Mouse (Mus musculus) midbrain, embryonic 14.5 days (tissue): ENCODE results near the gene 1190005I06Rik. TPM values are rescaled to one million over a fixed set of nuclear protein-coding genes. Genes with fewer than 3 reads are reported as not detected.

Experiments
- ATAC-seq: fragments of 200-750 bp; cut with Nextera tagmentation; 2 replicates; pipeline ENCODE4 v1.8.0; 2017; ENCODE audit warnings: moderate number of reproducible peaks, moderate library complexity; ENCODE audit not compliant: low FRiP score, low TSS enrichment
- DNase-seq: peaks from one replicate; pipeline ENCODE4 v3.0.0-alpha.2; 2015
- H3K27ac ChIP-seq: fragments of 300-500 bp; sonication (generic); replicated peaks from 2 replicates; pipeline ENCODE4 v1.5.1; 2014; ENCODE audit warnings: mild to moderate bottlenecking, low read depth, low read length, moderate library complexity
- H3K27me3 ChIP-seq: fragments of 300-500 bp; sonication (generic); 2 replicates; pipeline ENCODE4 v1.6.1; 2014; ENCODE audit warnings: low read length, control low read depth, mixed read lengths; ENCODE audit not compliant: control insufficient read depth, insufficient read depth
- H3K36me3 ChIP-seq: fragments of 300-500 bp; sonication (generic); 2 replicates; pipeline ENCODE4 v1.6.1; 2014; ENCODE audit warnings: low read length, control low read depth; ENCODE audit not compliant: control insufficient read depth, insufficient read depth
- H3K4me1 ChIP-seq: fragments of 300-500 bp; sonication (generic); 2 replicates; pipeline ENCODE4 v1.6.1; 2014; ENCODE audit warnings: mild to moderate bottlenecking, antibody characterized with exemption, low read length, control low read depth; ENCODE audit not compliant: control insufficient read depth, insufficient read depth
- H3K4me2 ChIP-seq: fragments of 300-500 bp; sonication (generic); 2 replicates; pipeline ENCODE4 v1.6.1; 2014; ENCODE audit warnings: mild to moderate bottlenecking, low read length, moderate library complexity
- H3K4me3 ChIP-seq: fragments of 300-500 bp; sonication (generic); replicated peaks from 2 replicates; pipeline ENCODE4 v1.5.1; 2014; ENCODE audit warnings: low read depth, low read length
- H3K9ac ChIP-seq: fragments of 300-500 bp; sonication (generic); replicated peaks from 2 replicates; pipeline ENCODE4 v1.6.1; 2014; ENCODE audit warnings: mild to moderate bottlenecking, low read length, moderate library complexity
- H3K9me3 ChIP-seq: fragments of 300-500 bp; sonication (generic); 2 replicates; pipeline ENCODE4 v1.6.1; 2016; ENCODE audit warnings: low read length, control low read depth, mixed read lengths; ENCODE audit not compliant: control insufficient read depth
- WGBS: fragments of 180-500 bp; shearing (Covaris S2); extraction: QIAGEN DNeasy Blood & Tissue Kit; methylation state at CpG from one replicate; pipeline ENCODE4 v1.1.7; 2014; 5-methylcytosine and 5-hydroxymethylcytosine counted together
- polyA plus RNA-seq: library from polyadenylated mRNA; unstranded; fragments of >200 nt; fragmentation: Nextera tagmentation; extraction: Ambion mirVana; gene quantifications from 2 replicates; pipeline ENCODE4 v1.2.1, GENCODE M21; 2014

Gene 1190005I06Rik
- 11.8 and 12.8 TPM in 2 replicates for polyA plus RNA-seq

DNA sequence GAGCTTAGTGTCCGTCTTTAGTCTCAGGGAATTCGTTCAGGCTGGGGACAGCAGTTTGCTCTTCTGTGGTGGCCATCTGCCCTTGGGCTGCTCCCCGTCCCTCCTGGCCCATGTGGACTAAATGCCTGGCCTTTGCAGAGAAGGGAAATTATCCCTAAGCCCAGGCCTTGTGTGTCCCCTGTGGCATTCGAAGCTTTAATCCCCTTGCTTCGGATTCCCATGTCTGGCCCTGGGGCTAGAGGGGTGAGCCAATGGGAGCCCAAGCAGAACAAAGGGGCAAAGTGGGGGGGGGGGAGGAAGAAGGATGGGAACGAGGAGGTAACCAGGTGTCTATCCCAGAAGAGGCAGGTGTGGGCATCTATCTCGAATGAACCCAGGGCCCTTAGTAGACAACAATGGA lies at the start of gene 1190005I06Rik:
1190005I06Rik (minus strand) TSS at position 101 of the 400 bp plus-strand sequence.
- Histone ChIP-seq H3K9ac (no peak within 1 kb of the TSS), H3K9me3 (no peaks in the 10 kb centered on the region), H3K36me3 (no peaks in the 10 kb centered on the region; the same call in 1 of the 2 replicates), H3K4me3 (no peak within 1 kb of the TSS), H3K4me2 (no peak within 1 kb of the TSS), H3K27ac (no peak within 1 kb of the TSS), H3K4me1 (no peaks in the 10 kb centered on the region), H3K27me3 (no peaks in the 10 kb centered on the region)
- ATAC-seq (no peak), DNase-seq (no peak)
- WGBS, result 34% methylated on average over 7 of the region's 7 CpGs

DNA sequence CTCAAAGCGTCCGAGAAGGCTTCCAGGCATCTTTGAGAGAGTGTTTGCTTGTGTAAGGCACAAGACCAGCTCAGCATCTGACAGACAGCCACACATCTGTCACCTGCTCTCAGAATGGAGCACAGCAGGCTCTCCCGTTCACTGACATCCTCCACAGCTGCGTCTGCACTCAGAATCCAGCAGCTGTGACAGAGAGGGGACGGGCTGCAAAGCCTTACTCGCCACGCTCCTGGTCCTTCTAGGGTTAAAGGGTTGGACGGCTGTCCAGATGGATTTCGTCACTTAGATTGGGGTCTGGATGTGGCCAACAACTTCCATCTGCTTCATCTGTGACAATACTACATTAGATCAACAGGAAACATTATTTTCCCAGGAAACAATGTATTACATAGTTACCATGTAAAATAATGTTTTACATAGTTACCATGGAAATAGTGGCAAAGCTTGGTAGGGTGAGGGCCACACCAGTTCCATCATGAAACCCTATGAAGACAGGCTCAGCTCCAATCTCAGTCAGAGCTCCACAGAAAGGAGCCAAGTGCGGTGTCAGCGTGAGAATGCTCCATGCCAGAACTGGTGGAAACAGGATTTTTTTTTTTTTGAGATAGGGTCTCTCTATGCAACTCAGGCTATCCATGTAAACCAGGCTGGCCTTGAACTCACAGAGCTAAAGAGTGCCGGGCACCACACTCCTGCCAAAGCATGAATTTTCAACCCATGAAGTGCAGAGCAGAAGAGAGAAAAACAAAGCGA lies 49.1 kb upstream of the 1190005I06Rik start:
- Histone ChIP-seq H3K4me1 (no peaks in the 10 kb centered on the region), H3K4me3 (no peak overlapping the region), H3K36me3 (no peaks in the 10 kb centered on the region), H3K27me3 (no peaks in the 10 kb centered on the region), H3K9me3 (no peaks in the 10 kb centered on the region), H3K4me2 (no peak overlapping the region), H3K9ac (no peak overlapping the region), H3K27ac (no peak overlapping the region)
- 50% methylated on average over 13 of the region's 13 CpGs for WGBS
- DNase-seq (no peak), ATAC-seq (no peak)

DNA sequence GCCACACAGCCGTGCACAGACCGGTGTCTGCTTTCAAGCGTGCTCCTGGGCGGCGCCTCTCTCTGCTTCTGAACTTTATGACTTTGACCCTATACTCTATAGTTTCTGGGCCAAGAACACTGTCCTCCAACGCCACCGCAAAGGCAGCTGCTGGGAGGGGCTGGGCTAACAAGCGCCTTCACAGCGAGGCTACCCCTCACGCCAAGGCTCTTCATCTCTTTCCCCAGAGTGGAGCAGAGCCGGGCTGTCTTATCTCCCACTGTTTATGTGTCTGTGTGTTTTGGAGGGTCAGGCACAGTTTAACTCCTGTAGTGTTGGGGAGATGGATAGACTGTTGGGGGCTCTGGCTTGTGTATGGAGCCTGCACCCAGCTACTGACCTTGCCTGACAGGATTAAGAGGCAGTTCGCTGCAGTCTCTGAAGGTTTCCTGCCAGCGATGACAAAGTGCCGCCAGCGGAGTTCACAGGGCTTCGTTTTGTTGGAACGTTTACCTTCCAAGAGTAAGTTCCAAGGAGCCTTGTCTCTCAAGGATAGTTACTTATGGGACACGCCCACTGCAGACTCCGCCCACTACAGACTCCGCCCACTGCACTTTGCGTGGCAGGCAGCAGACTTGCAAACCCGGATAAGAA lies 46.5 kb upstream of the 1190005I06Rik start:
- 55% methylated on average over 22 of the region's 22 CpGs for WGBS
- H3K36me3 ChIP-seq, result no peaks in the 10 kb centered on the region
- no peaks in the 10 kb centered on the region for H3K9me3 ChIP-seq
- ATAC-seq (no peak), DNase-seq (no peak)
- no peaks in the 10 kb centered on the region for H3K4me1 ChIP-seq
- H3K9ac ChIP-seq, result no peak overlapping the region
- H3K4me3 ChIP-seq, result no peak overlapping the region
- H3K4me2 ChIP-seq, result no peak overlapping the region
- H3K27me3 ChIP-seq, result no peaks in the 10 kb centered on the region
- no peak overlapping the region for H3K27ac ChIP-seq

DNA sequence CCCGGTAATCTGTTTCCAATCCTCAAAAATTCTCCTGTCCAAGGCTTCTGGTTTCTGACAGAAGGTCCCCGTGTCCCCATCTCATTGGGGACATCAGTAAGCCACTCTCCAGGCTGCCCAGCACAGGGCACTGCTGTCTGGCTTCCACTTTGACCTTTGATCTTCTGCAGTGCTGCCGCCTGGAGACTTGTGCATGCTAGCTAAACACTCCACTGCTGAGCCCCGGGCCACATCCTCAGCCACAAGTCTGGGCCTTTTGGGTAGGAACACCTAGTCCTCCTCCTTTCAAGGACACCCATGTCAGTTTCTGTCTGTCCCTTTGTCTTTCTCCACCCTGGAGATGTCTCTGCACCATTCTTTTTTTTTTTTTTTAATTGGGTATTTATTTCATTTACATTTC lies 45.5 kb upstream of the 1190005I06Rik start:
- H3K4me2 ChIP-seq, result no peak overlapping the region
- H3K9ac ChIP-seq, result no peak overlapping the region
- H3K9me3 ChIP-seq, result no peaks in the 10 kb centered on the region
- ATAC-seq, result no peak
- 78% methylated on average over 4 of the region's 4 CpGs for WGBS
- no peaks in the 10 kb centered on the region for H3K4me1 ChIP-seq
- H3K27me3 ChIP-seq, result no peaks in the 10 kb centered on the region
- DNase-seq, result no peak
- no peak overlapping the region for H3K27ac ChIP-seq
- H3K36me3 ChIP-seq, result no peaks in the 10 kb centered on the region
- H3K4me3 ChIP-seq, result no peak overlapping the region

DNA sequence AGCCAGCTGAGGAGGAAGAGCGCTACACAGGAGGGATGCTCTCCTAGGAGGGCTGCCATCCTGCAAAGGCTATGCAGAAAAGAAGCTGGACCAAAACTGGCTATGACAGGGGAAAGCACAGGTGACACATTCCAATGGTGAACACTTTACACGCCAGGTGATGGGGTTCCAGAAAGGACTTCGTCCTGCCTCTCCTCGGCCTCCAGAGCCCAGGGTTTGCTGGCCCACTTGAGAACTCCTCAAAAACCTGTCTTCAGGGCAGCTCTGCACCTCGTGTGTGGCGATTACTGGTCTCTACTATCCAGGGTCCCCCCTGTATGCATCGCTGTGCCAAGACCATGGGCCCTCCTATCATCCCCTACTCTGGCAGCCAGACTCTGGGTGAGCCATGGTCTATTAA lies 41.1 kb upstream of the 1190005I06Rik start:
- DNase-seq (no peak), ATAC-seq (no peak)
- H3K9ac ChIP-seq, result no peak overlapping the region
- H3K36me3 ChIP-seq, result no peaks in the 10 kb centered on the region
- no peak overlapping the region for H3K4me3 ChIP-seq
- H3K27ac ChIP-seq, result no peak overlapping the region
- WGBS, result 87% methylated on average over 7 of the region's 7 CpGs
- no peak overlapping the region for H3K4me2 ChIP-seq
- H3K9me3 ChIP-seq, result no peaks in the 10 kb centered on the region
- no peaks in the 10 kb centered on the region for H3K27me3 ChIP-seq
- H3K4me1 ChIP-seq, result no peaks in the 10 kb centered on the region

DNA sequence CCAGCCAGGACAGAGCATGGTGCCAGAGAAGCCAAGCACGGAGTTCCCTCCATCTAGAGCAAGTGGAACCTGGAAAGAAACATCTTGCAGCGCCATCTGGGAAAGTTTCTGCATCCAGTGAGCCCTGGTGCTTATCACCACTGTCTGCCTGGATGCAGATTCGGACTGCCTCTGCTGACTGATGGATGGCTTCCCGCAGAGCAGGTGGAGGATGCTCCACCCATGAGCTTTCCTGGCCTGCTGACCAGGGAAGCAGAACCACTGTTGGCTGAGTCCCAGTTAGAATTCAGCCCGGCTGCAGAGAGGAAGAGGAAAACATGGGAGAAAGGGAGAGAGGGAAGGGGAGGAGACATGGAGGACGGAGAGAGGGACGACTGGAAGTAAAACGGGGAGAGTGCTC lies 40.4 kb upstream of the 1190005I06Rik start:
- H3K27me3 ChIP-seq, result no peaks in the 10 kb centered on the region
- H3K36me3 ChIP-seq, result no peaks in the 10 kb centered on the region
- H3K4me3 ChIP-seq, result no peak overlapping the region
- WGBS, result 73% methylated on average over 8 of the region's 8 CpGs
- no peak for ATAC-seq
- no peak overlapping the region for H3K9ac ChIP-seq
- no peaks in the 10 kb centered on the region for H3K4me1 ChIP-seq
- H3K4me2 ChIP-seq, result no peak overlapping the region
- no peak overlapping the region for H3K27ac ChIP-seq
- DNase-seq, result no peak
- no peaks in the 10 kb centered on the region for H3K9me3 ChIP-seq

DNA sequence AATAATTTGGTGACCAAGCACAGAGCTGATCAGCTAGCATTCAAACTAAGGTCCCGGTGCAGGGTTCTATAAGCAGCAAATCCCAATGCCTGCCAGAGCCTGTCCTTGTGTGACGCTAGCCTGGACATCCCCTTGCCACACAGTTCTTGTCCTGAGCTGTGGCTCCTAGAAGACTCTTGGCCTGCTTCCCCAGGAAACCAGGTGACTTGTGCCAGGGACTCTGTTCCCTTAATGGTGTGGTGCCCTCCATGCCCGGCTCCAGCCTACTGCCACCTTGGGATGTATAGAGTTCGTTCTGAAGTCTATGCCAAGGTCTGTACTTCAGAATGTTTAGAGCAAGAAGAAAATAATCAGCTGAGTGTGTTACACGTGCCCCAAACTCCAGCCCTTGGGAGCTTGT lies 39.1 kb upstream of the 1190005I06Rik start:
- WGBS, result 88% methylated on average over 5 of the region's 5 CpGs

DNA sequence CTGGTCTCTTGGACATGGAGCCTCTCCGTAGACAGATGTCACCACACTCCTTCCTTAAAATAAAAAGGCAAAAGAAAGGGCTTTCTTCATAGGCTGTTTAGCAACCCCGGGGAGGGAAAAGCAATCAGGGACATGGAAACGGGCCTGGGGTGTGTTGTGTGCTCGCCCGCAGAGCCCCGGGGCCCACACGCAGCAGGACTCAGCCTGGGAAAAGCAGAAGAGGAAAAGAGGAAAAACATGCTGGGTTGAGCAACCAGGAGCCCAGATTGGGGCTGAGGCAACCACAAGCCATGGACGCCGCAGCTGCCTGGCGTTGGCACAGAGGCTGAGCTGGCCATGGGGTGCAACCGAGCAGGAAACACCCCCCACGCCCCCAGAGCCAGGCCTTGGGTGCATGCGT lies 38.6 kb upstream of the 1190005I06Rik start:
- no peaks in the 10 kb centered on the region for H3K9me3 ChIP-seq
- H3K4me3 ChIP-seq, result no peak overlapping the region
- no peak overlapping the region for H3K4me2 ChIP-seq
- H3K27ac ChIP-seq, result no peak overlapping the region
- H3K36me3 ChIP-seq, result no peaks in the 10 kb centered on the region
- H3K4me1 ChIP-seq, result no peaks in the 10 kb centered on the region
- DNase-seq (no peak), ATAC-seq (no peak)
- H3K27me3 ChIP-seq, result no peaks in the 10 kb centered on the region
- 90% methylated on average over 13 of the region's 13 CpGs for WGBS
- H3K9ac ChIP-seq, result no peak overlapping the region

More for the DNA sequence above, 39.1 kb upstream of the 1190005I06Rik start:
- H3K9me3 ChIP-seq, result no peaks in the 10 kb centered on the region
- ATAC-seq (no peak), DNase-seq (no peak)
- no peak overlapping the region for H3K4me2 ChIP-seq
- no peaks in the 10 kb centered on the region for H3K4me1 ChIP-seq
- no peaks in the 10 kb centered on the region for H3K27me3 ChIP-seq
- H3K36me3 ChIP-seq, result no peaks in the 10 kb centered on the region
- no peak overlapping the region for H3K4me3 ChIP-seq
- no peak overlapping the region for H3K9ac ChIP-seq
- no peak overlapping the region for H3K27ac ChIP-seq

DNA sequence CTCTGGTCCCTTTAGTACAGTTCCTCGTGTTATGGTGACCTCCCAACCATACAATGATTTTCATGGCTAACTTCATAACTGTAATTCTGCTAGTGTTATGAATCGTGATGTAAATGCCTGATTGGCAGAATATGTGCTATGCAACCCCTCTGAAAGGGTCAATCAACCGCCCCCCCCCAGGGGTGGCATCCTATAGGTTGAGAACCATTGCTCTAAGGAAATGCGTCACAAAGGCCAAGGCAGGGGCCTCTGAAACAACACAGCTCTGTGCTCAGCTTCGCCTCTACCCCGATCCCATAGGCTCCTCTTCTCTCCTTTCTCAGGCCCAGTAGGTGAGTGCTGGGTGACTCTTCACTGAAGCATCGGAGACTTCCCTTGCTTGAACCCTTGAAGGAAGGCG lies 38.2 kb upstream of the 1190005I06Rik start:
- no peaks in the 10 kb centered on the region for H3K36me3 ChIP-seq
- H3K9me3 ChIP-seq, result no peaks in the 10 kb centered on the region
- no peak overlapping the region for H3K4me3 ChIP-seq
- no peak overlapping the region for H3K4me2 ChIP-seq
- WGBS, result 80% methylated on average over 8 of the region's 8 CpGs
- H3K4me1 ChIP-seq, result no peaks in the 10 kb centered on the region
- no peak overlapping the region for H3K27ac ChIP-seq
- H3K27me3 ChIP-seq, result no peaks in the 10 kb centered on the region
- ATAC-seq (no peak), DNase-seq (no peak)
- no peak overlapping the region for H3K9ac ChIP-seq
